ENCODE assay signal across 20 mouse cellular contexts in the genomic region with DNA sequence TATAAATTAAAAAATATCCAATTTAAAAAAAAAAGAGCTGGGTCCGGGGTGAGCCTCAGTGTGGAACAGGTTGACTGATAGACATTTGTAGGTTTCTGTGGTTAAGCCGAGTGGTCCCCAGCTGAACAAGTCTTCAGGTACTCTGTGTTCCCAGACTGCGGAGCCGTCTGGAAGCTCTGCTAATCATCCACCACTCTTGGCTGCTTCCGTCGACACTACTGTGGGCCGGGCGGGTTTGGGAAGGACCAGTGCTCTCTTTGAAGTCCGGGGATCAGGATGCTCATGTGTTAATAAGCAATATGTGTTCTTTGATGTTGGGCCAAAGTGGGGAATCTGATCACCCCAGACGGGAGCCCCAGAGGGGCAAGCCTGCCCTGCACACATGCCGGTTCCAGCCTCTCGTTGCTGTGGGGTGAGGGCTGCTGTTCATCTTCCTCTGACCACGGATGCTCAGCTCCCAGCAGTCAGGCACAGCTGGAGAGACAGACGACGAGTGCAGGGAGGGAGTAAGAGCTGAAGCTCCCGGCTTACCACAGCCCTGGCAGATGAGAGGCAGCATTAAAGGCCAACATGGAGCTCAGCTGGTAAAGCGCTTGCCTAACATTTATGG. TPM values are rescaled to one million over a fixed set of nuclear protein-coding genes. Genes with fewer than 3 reads are reported as not detected.
DNase-seq lines count a peak whose midpoint lies in the region; ATAC-seq and TF ChIP-seq lines count a peak whose summit lies in the region.
"Had no signal": no experiment of that assay in that cellular context is flagged by ENCODE, and none has a peak within 500 bp of the region (broad histone marks: within the 10 kb centered on the region; RNA-seq: fewer than 3 reads in every experiment).

No protein-coding gene starts in this region.

- TF ChIP-seq EP300 in stomach, postnatal 0 days (optimal IDR thresholded peaks at IDR 0.05), result no peak

- no peaks in the 10 kb centered on the region for H3K9me3 ChIP-seq in heart, embryonic 12.5 days (replicated peaks)
- no peaks in the 10 kb centered on the region for H3K9me3 ChIP-seq in lung, embryonic 14.5 days (ENCODE audit: low read depth, low read length)
- no peaks in the 10 kb centered on the region for H3K9me3 ChIP-seq in hindbrain, embryonic 15.5 days
- no peaks in the 10 kb centered on the region for H3K9me3 ChIP-seq in stomach, postnatal 0 days (ENCODE audit: control insufficient read depth, low read length)
- H3K9me3 ChIP-seq: G1E; limb, embryonic 15.5 days had no signal

- peaks cover 3% of the 10 kb centered on the region; the same call in 1 of the 2 replicates for H3K4me1 ChIP-seq in heart, embryonic 12.5 days (replicated peaks)
- no peaks in the 10 kb centered on the region for H3K4me1 ChIP-seq in lung, embryonic 14.5 days (ENCODE audit: insufficient read depth)
- peaks cover 3% of the 10 kb centered on the region; the same call in 1 of the 2 replicates for H3K4me1 ChIP-seq in hindbrain, embryonic 15.5 days (replicated peaks)
- no peaks in the 10 kb centered on the region for H3K4me1 ChIP-seq in stomach, postnatal 0 days (replicated peaks; ENCODE audit: control insufficient read depth, insufficient read depth)

- H3K36me3 ChIP-seq in heart, embryonic 12.5 days, result no peaks in the 10 kb centered on the region
- H3K36me3 ChIP-seq in lung, embryonic 14.5 days (ENCODE audit: insufficient read depth), result no peaks in the 10 kb centered on the region
- no peaks in the 10 kb centered on the region for H3K36me3 ChIP-seq in hindbrain, embryonic 15.5 days
- no peaks in the 10 kb centered on the region for H3K36me3 ChIP-seq in stomach, postnatal 0 days (ENCODE audit: control insufficient read depth, insufficient read depth, low read length)
- H3K36me3 ChIP-seq: G1E; limb, embryonic 15.5 days had no signal

- intact Hi-C loops in heart, postnatal 36 days (cut with DNase I), result no loop called here

- no peak overlapping the region for H3K4me3 ChIP-seq in heart, embryonic 12.5 days
- H3K4me3 ChIP-seq in lung, embryonic 14.5 days (ENCODE audit: low read depth, low read length), result no peak overlapping the region
- H3K4me3 ChIP-seq in hindbrain, embryonic 15.5 days, result no peak overlapping the region
- no peak overlapping the region for H3K4me3 ChIP-seq in stomach, postnatal 0 days (ENCODE audit: low read depth, low read length)
- H3K4me3 ChIP-seq: limb, embryonic 15.5 days had no signal

- no peak for TF ChIP-seq CTCF in lung, embryonic 14.5 days (IDR thresholded peaks at IDR 0.05; ENCODE audit: low read depth)
- TF ChIP-seq CTCF in stomach, postnatal 0 days (IDR thresholded peaks at IDR 0.05; ENCODE audit: low read depth), result no peak

- ATAC-seq in heart, embryonic 12.5 days (ENCODE audit: insufficient number of reproducible peaks, low FRiP score), result no peak
- peak; percentile 49 for ATAC-seq in lung, embryonic 14.5 days (ENCODE audit: insufficient read depth)
- peak; percentile 56; the same call in 1 of the 2 replicates for ATAC-seq in hindbrain, embryonic 15.5 days (ENCODE audit: low FRiP score, low read depth)
- ATAC-seq in stomach, postnatal 0 days (ENCODE audit: low FRiP score, low TSS enrichment), result peak; percentile 40; the same call in 1 of the 2 replicates
- ATAC-seq in erythroblast, adult 5-6 weeks (replicated peaks; ENCODE audit: low FRiP score, poor library complexity, severe bottlenecking), result no peak

- no peak overlapping the region for H3K4me2 ChIP-seq in heart, embryonic 12.5 days
- no peak overlapping the region for H3K4me2 ChIP-seq in lung, embryonic 14.5 days
- no peak overlapping the region for H3K4me2 ChIP-seq in hindbrain, embryonic 15.5 days
- no peak overlapping the region for H3K4me2 ChIP-seq in stomach, postnatal 0 days (replicated peaks; ENCODE audit: low read depth)
- H3K4me2 ChIP-seq: limb, embryonic 15.5 days had no signal

- no peak overlapping the region for H3K27ac ChIP-seq in heart, embryonic 12.5 days (ENCODE audit: poor library complexity, severe bottlenecking)
- H3K27ac ChIP-seq in lung, embryonic 14.5 days (ENCODE audit: low read depth), result no peak overlapping the region
- no peak overlapping the region for H3K27ac ChIP-seq in hindbrain, embryonic 15.5 days (replicated peaks)
- no peak overlapping the region for H3K27ac ChIP-seq in stomach, postnatal 0 days (replicated peaks)
- H3K27ac ChIP-seq: limb, embryonic 15.5 days had no signal

- DNase-seq in heart, postnatal 36 days, result no peak
- DNase-seq in lung, embryonic 14.5 days, result no peak
- no peak for DNase-seq in lung, postnatal 4 days
- DNase-seq in stomach, postnatal 0 days (ENCODE audit: low spot score), result no peak
- DNase-seq: adrenal gland, postnatal 36 days; cerebellum, postnatal 36 days; gastrocnemius, postnatal 36 days; layer of hippocampus, postnatal 36 days; lung, adult 2 months; spleen, adult 18-20 months; thymus, postnatal 4 days had no signal

- no peaks in the 10 kb centered on the region for H3K27me3 ChIP-seq in heart, embryonic 12.5 days (replicated peaks)
- H3K27me3 ChIP-seq in lung, embryonic 14.5 days (ENCODE audit: insufficient read depth, low read length), result no peaks in the 10 kb centered on the region
- no peaks in the 10 kb centered on the region for H3K27me3 ChIP-seq in hindbrain, embryonic 15.5 days
- no peaks in the 10 kb centered on the region for H3K27me3 ChIP-seq in stomach, postnatal 0 days (ENCODE audit: control insufficient read depth, insufficient read depth, low read length)
- H3K27me3 ChIP-seq: limb, embryonic 15.5 days had no signal

- 23% methylated on average over 17 of the region's 17 CpGs for WGBS in heart, embryonic 12.5 days
- WGBS in lung, embryonic 14.5 days, result 24% methylated on average over 17 of the region's 17 CpGs
- WGBS in hindbrain, embryonic 15.5 days, result 43% methylated on average over 17 of the region's 17 CpGs
- WGBS in stomach, postnatal 0 days, result 40% methylated on average over 17 of the region's 17 CpGs

- peak overlapping the region; percentile 37; the same call in 1 of the 2 replicates for H3K9ac ChIP-seq in heart, embryonic 12.5 days
- no peak overlapping the region for H3K9ac ChIP-seq in lung, embryonic 14.5 days
- H3K9ac ChIP-seq in hindbrain, embryonic 15.5 days, result no peak overlapping the region
- H3K9ac ChIP-seq in stomach, postnatal 0 days (ENCODE audit: low read length), result no peak overlapping the region
- H3K9ac ChIP-seq: limb, embryonic 15.5 days had no signal

RNA-seq across cellular contexts. Expression of a gene that starts 5.4 kb away (rescaled TPM):
- not detected in 2 replicates for polyA plus RNA-seq in heart, embryonic 12.5 days (2016; fragmentation: Nextera tagmentation; extraction: Ambion mirVana)
- not detected for total RNA-seq in heart, postnatal 36 days (2021)
- polyA plus RNA-seq in lung, embryonic 14.5 days (2014; fragmentation: Nextera tagmentation; extraction: Ambion mirVana), result not detected in 2 replicates
- not detected in 2 replicates for polyA plus RNA-seq in hindbrain, embryonic 15.5 days (2015; fragmentation: Nextera tagmentation; extraction: Ambion mirVana)
- polyA plus RNA-seq in stomach, postnatal 0 days (2015; fragmentation: Nextera tagmentation; extraction: Ambion mirVana), result not detected in 2 replicates
- not detected in 2 replicates for total RNA-seq in erythroblast, adult 5-6 weeks (2015; ENCODE audit: low replicate concordance)
- not detected in 2 replicates for total RNA-seq in erythroblast, adult 5-6 weeks (2017; ENCODE audit: low replicate concordance)
- total RNA-seq: adrenal gland, postnatal 36 days; gastrocnemius, postnatal 36 days; layer of hippocampus, postnatal 36 days; megakaryocyte progenitor cell, adult 5-6 weeks had no signal
- polyA plus RNA-seq: C2C12; G1E; heart, embryonic 14.5 days; limb, embryonic 15.5 days; lung, adult 2 months had no signal

RNA-seq across cellular contexts. Expression of a gene that starts 12.0 kb away (rescaled TPM):
- polyA plus RNA-seq in heart, embryonic 12.5 days (2016; fragmentation: Nextera tagmentation; extraction: Ambion mirVana), result 0.13 TPM in 1 of 2 replicates, not detected in the other
- total RNA-seq in heart, postnatal 36 days (2021), result not detected
- polyA plus RNA-seq in lung, embryonic 14.5 days (2014; fragmentation: Nextera tagmentation; extraction: Ambion mirVana), result 0.26 and 0.34 TPM in 2 replicates
- 0.45 and 1.0 TPM in 2 replicates for polyA plus RNA-seq in hindbrain, embryonic 15.5 days (2015; fragmentation: Nextera tagmentation; extraction: Ambion mirVana)
- 0.07 and 0.11 TPM in 2 replicates for polyA plus RNA-seq in stomach, postnatal 0 days (2015; fragmentation: Nextera tagmentation; extraction: Ambion mirVana)
- not detected in 2 replicates for total RNA-seq in erythroblast, adult 5-6 weeks (2015; ENCODE audit: low replicate concordance)
- total RNA-seq in erythroblast, adult 5-6 weeks (2017; ENCODE audit: low replicate concordance), result not detected in 2 replicates
- total RNA-seq: adrenal gland, postnatal 36 days; gastrocnemius, postnatal 36 days; megakaryocyte progenitor cell, adult 5-6 weeks had no signal
- polyA plus RNA-seq: G1E; heart, embryonic 14.5 days; large intestine, adult 2 months; lung, adult 2 months had no signal

RNA-seq across cellular contexts. Expression of a gene that starts 13.6 kb away (rescaled TPM):
- polyA plus RNA-seq in heart, embryonic 12.5 days (2016; fragmentation: Nextera tagmentation; extraction: Ambion mirVana), result 55.2 and 58.4 TPM in 2 replicates
- 100 to 1,000 TPM; 611 to 674 TPM for total RNA-seq in heart, postnatal 36 days (2021)
- 90.6 and 97.0 TPM in 2 replicates for polyA plus RNA-seq in lung, embryonic 14.5 days (2014; fragmentation: Nextera tagmentation; extraction: Ambion mirVana)
- 214 and 219 TPM in 2 replicates for polyA plus RNA-seq in hindbrain, embryonic 15.5 days (2015; fragmentation: Nextera tagmentation; extraction: Ambion mirVana)
- 330 and 353 TPM in 2 replicates for polyA plus RNA-seq in stomach, postnatal 0 days (2015; fragmentation: Nextera tagmentation; extraction: Ambion mirVana)
- 121 and 129 TPM in 2 replicates for total RNA-seq in erythroblast, adult 5-6 weeks (2015; ENCODE audit: low replicate concordance)
- 206 and 340 TPM in 2 replicates for total RNA-seq in erythroblast, adult 5-6 weeks (2017; ENCODE audit: low replicate concordance)

RNA-seq across cellular contexts. Expression of a gene that starts 13.9 kb away (rescaled TPM):
- polyA plus RNA-seq in heart, embryonic 12.5 days (2016; fragmentation: Nextera tagmentation; extraction: Ambion mirVana), result 0.15 and 0.31 TPM in 2 replicates
- 1 to 10 TPM in 1 of 2 experiments, under 1 TPM in 1; 0.78 to 1.1 TPM for total RNA-seq in heart, postnatal 36 days (2021)
- polyA plus RNA-seq in lung, embryonic 14.5 days (2014; fragmentation: Nextera tagmentation; extraction: Ambion mirVana), result 0.36 and 0.58 TPM in 2 replicates
- 1.6 TPM in 2 replicates for polyA plus RNA-seq in hindbrain, embryonic 15.5 days (2015; fragmentation: Nextera tagmentation; extraction: Ambion mirVana)
- polyA plus RNA-seq in stomach, postnatal 0 days (2015; fragmentation: Nextera tagmentation; extraction: Ambion mirVana), result 0.80 and 0.85 TPM in 2 replicates
- 1.9 and 4.4 TPM in 2 replicates for total RNA-seq in erythroblast, adult 5-6 weeks (2015; ENCODE audit: low replicate concordance)
- 1.4 and 4.6 TPM in 2 replicates for total RNA-seq in erythroblast, adult 5-6 weeks (2017; ENCODE audit: low replicate concordance)

RNA-seq across cellular contexts. Expression of a gene that starts 42.2 kb away (rescaled TPM):
- not detected in 2 replicates for polyA plus RNA-seq in heart, embryonic 12.5 days (2016; fragmentation: Nextera tagmentation; extraction: Ambion mirVana)
- total RNA-seq in heart, postnatal 36 days (2021), result not detected
- polyA plus RNA-seq in lung, embryonic 14.5 days (2014; fragmentation: Nextera tagmentation; extraction: Ambion mirVana), result not detected in 2 replicates
- polyA plus RNA-seq in hindbrain, embryonic 15.5 days (2015; fragmentation: Nextera tagmentation; extraction: Ambion mirVana), result 0.09 and 0.26 TPM in 2 replicates
- 0.05 and 0.12 TPM in 2 replicates for polyA plus RNA-seq in stomach, postnatal 0 days (2015; fragmentation: Nextera tagmentation; extraction: Ambion mirVana)
- total RNA-seq in erythroblast, adult 5-6 weeks (2015; ENCODE audit: low replicate concordance), result not detected in 2 replicates
- not detected in 2 replicates for total RNA-seq in erythroblast, adult 5-6 weeks (2017; ENCODE audit: low replicate concordance)
- polyA plus RNA-seq: C2C12; G1E; heart, embryonic 14.5 days had no signal

Comparison
In these comparisons a context has a peak if more than half of its experiments do, and no peak if none do; other contexts are left out.
1. ATAC-seq: peak in lung, embryonic 14.5 days (single experiment), hindbrain, embryonic 15.5 days (single experiment) and stomach, postnatal 0 days (single experiment); none in heart, embryonic 12.5 days (single experiment) and erythroblast, adult 5-6 weeks (single experiment).